Mouse (Mus musculus) brown adipose tissue, adult 24 weeks (tissue): ENCODE measurements around the gene B4galnt1. TPM values are rescaled to one million over a fixed set of nuclear protein-coding genes. Genes with fewer than 3 reads are reported as not detected.

Source experiments
- H3K27ac ChIP-seq: fragments of 200-500 bp; replicated peaks from 2 replicates; pipeline ENCODE4 v1.5.1; 2012; ENCODE audit warnings: low read depth, mild to moderate bottlenecking, low read length
- H3K4me1 ChIP-seq: fragments of 200-500 bp; 2 replicates; pipeline ENCODE4 v1.6.1; 2012; ENCODE audit warnings: low read length, mixed read lengths; ENCODE audit not compliant: control insufficient read depth, insufficient read depth, insufficient read length
- H3K4me3 ChIP-seq: fragments of 200-500 bp; 2 replicates; pipeline ENCODE4 v1.5.1; 2012; ENCODE audit warnings: low read depth, mild to moderate bottlenecking, low read length, moderate library complexity; ENCODE audit not compliant: insufficient read depth
- polyA plus RNA-seq: library from polyadenylated mRNA; stranded (reverse); fragments of >200 nt; gene quantifications from 2 replicates; pipeline ENCODE4 v1.2.4, GENCODE M21; 2012; ENCODE audit not compliant: missing spikeins, insufficient read depth, insufficient read length

The B4galnt1 gene
- polyA plus RNA-seq, 1 experiment: 0.95 TPM

- no peak overlapping the region for H3K27ac ChIP-seq
- H3K4me3 ChIP-seq: no peak overlapping the region
- H3K4me1 ChIP-seq: peaks cover 2% of the 10 kb centered on the region
Measured at GRCm38 (mm10) chr10:127173148-127174065, 8.4 kb downstream of the B4galnt1 start.

- no peak overlapping the region for H3K27ac ChIP-seq
- peaks cover 6% of the 10 kb centered on the region for H3K4me1 ChIP-seq
- H3K4me3 ChIP-seq: no peak overlapping the region
Measured at GRCm38 (mm10) chr10:127174170-127174569, 9.1 kb downstream of the B4galnt1 start.

GRCm38 (mm10) chr10:127176228-127176627, 11.2 kb downstream of the B4galnt1 start:
- Histone ChIP-seq H3K27ac (no peak overlapping the region), H3K4me1 (peaks cover 5% of the 10 kb centered on the region; the same call in 1 of the 2 replicates), H3K4me3 (no peak overlapping the region)

- Histone ChIP-seq H3K4me3 (no peak overlapping the region), H3K4me1 (peaks cover 5% of the 10 kb centered on the region; the same call in 1 of the 2 replicates), H3K27ac (no peak overlapping the region)
Measured at GRCm38 (mm10) chr10:127176756-127177155, 11.7 kb downstream of the B4galnt1 start.

GRCm38 (mm10) chr10:127177235-127177634, 12.2 kb downstream of the B4galnt1 start:
- H3K4me3 ChIP-seq: no peak overlapping the region
- H3K27ac ChIP-seq: no peak overlapping the region
- H3K4me1 ChIP-seq: peaks cover 5% of the 10 kb centered on the region; the same call in 1 of the 2 replicates

- Histone ChIP-seq H3K4me1 (peaks cover 5% of the 10 kb centered on the region; the same call in 1 of the 2 replicates), H3K27ac (no peak overlapping the region), H3K4me3 (peak overlapping the region; percentile 47)
Measured at GRCm38 (mm10) chr10:127177719-127178118, 12.7 kb downstream of the B4galnt1 start.

- Histone ChIP-seq H3K27ac (no peak overlapping the region), H3K4me3 (peak overlapping the region; percentile 47), H3K4me1 (peaks cover 5% of the 10 kb centered on the region; the same call in 1 of the 2 replicates)
Measured at GRCm38 (mm10) chr10:127178286-127179027, 13.4 kb downstream of the B4galnt1 start.

GRCm38 (mm10) chr10:127179871-127180694, 15.1 kb downstream of the B4galnt1 start, which contains the start of gene Slc26a10:
Gene Slc26a10, minus strand, starts transcription at chr10:127180645.
- Histone ChIP-seq H3K27ac (peak within 1 kb of the TSS; percentile 93), H3K4me1 (peaks cover 5% of the 10 kb centered on the region; the same call in 1 of the 2 replicates), H3K4me3 (peak within 1 kb of the TSS; percentile 58)

GRCm38 (mm10) chr10:127180695-127181047, 15.6 kb downstream of the B4galnt1 start:
- H3K27ac ChIP-seq: peak overlapping the region; percentile 93
- peak overlapping the region; percentile 58 for H3K4me3 ChIP-seq
- peaks cover 5% of the 10 kb centered on the region; the same call in 1 of the 2 replicates for H3K4me1 ChIP-seq

- Histone ChIP-seq H3K27ac (peak overlapping the region; percentile 93), H3K4me3 (peak overlapping the region; percentile 66)
Measured at GRCm38 (mm10) chr10:127181566-127181965, 16.5 kb downstream of the B4galnt1 start.

GRCm38 (mm10) chr10:127182624-127183023, 17.6 kb downstream of the B4galnt1 start:
- peaks cover 5% of the 10 kb centered on the region; the same call in 1 of the 2 replicates for H3K4me1 ChIP-seq
- H3K27ac ChIP-seq: peak overlapping the region; percentile 93
- H3K4me3 ChIP-seq: peak overlapping the region; percentile 66

More at GRCm38 (mm10) chr10:127181566-127181965, 16.5 kb downstream of the B4galnt1 start:
- H3K4me1 ChIP-seq: peaks cover 5% of the 10 kb centered on the region; the same call in 1 of the 2 replicates

GRCm38 (mm10) chr10:127183759-127184158, 18.7 kb downstream of the B4galnt1 start:
- Histone ChIP-seq H3K4me1 (peaks cover 3% of the 10 kb centered on the region; the same call in 1 of the 2 replicates), H3K27ac (peak overlapping the region; percentile 93; the same call in 1 of the 2 replicates), H3K4me3 (peak overlapping the region; percentile 66)

- Histone ChIP-seq H3K4me1 (no peaks in the 10 kb centered on the region; the same call in 1 of the 2 replicates), H3K4me3 (no peak overlapping the region), H3K27ac (no peak overlapping the region)
Measured at GRCm38 (mm10) chr10:127185101-127185500, 20.1 kb downstream of the B4galnt1 start.

- Histone ChIP-seq H3K27ac (no peak overlapping the region), H3K4me3 (no peak overlapping the region), H3K4me1 (no peaks in the 10 kb centered on the region; the same call in 1 of the 2 replicates)
Measured at GRCm38 (mm10) chr10:127185506-127185905, 20.5 kb downstream of the B4galnt1 start.
